Mouse (Mus musculus) liver, adult 2 months (tissue): ENCODE results near the gene Slc44a3.

ENCODE experiments used
- CTCF ChIP-seq: fragments of 200-500 bp; IDR thresholded peaks from 2 replicates; pipeline ENCODE4 v1.5.1; 2011; ENCODE audit warnings: low read depth, low read length, control low read depth
- POLR2A ChIP-seq: fragments of 200-500 bp; IDR thresholded peaks from 2 replicates; pipeline ENCODE4 v1.6.1; 2011; ENCODE audit warnings: low read length, control low read depth; ENCODE audit not compliant: insufficient read depth; ENCODE audit errors: extremely low read depth

GRCm38 (mm10) chr3:121467094-121467552 lies 65.1 kb downstream of the Slc44a3 start:
- TF ChIP-seq POLR2A (no peak), CTCF (no peak)
